In genomic region chr14:54224064-54224417, GRCm38 (mm10) we compare ENCODE assay signal across 17 mouse cellular contexts.
"Had no signal": no experiment of that assay in that cellular context is flagged by ENCODE, and none has a peak within 500 bp of the region (broad histone marks: within the 10 kb centered on the region; RNA-seq: fewer than 3 reads in every experiment).

No protein-coding gene starts in this region.

- H3K27me3 ChIP-seq: lung, embryonic 15.5 days; midbrain, embryonic 13.5 days had no signal

- H3K27ac ChIP-seq: kidney, postnatal 0 days; layer of hippocampus, adult 2 months; limb, embryonic 10.5 days; limb, embryonic 13.5 days; liver, embryonic 12.5 days; liver, embryonic 15.5 days had no signal

- H3K36me3 ChIP-seq: limb, embryonic 10.5 days; limb, embryonic 13.5 days; liver, embryonic 12.5 days; liver, embryonic 15.5 days; lung, embryonic 15.5 days; midbrain, embryonic 10.5 days; midbrain, embryonic 13.5 days had no signal

- H3K4me3 ChIP-seq: layer of hippocampus, adult 2 months; limb, embryonic 10.5 days; limb, embryonic 13.5 days; liver, embryonic 12.5 days; liver, embryonic 15.5 days; lung, embryonic 15.5 days; megakaryocyte, embryonic 14.5 days; midbrain, embryonic 10.5 days; midbrain, embryonic 13.5 days; myocyte had no signal

- DNase-seq: kidney, adult 2 months; layer of hippocampus, adult 9-11 months; liver; lung, adult 18-20 months; lung, postnatal 36 days; thymus, adult 18-20 months had no signal
